Mouse (Mus musculus): ENCODE results near the gene Fuca2. TPM values are rescaled to one million over a fixed set of nuclear protein-coding genes. Genes with fewer than 3 reads are reported as not detected.
A peak's percentile ranks its signal among the peaks of the same experiment; 100 is the strongest.
"Not testable (repeated sequence)": the region's sequence is repeated elsewhere in the genome, so short reads cannot be mapped to it uniquely, and the experiment has no call there.

Fuca2 gene
- 10 to 100 TPM; 24.4 to 26.4 TPM for total RNA-seq (2021)
- long read RNA-seq, experiment 1, full-length matches to known transcripts = 34 of 42 reads
- long read RNA-seq, experiment 1, partial matches to known transcripts = 2 of 42 reads
- long read RNA-seq, experiment 1, other reads (novel, unspliced or antisense) = 6 of 42 reads
- long read RNA-seq, experiment 2, full-length matches to known transcripts = 16 of 21 reads
- long read RNA-seq, experiment 2, partial matches to known transcripts = 0 of 21 reads
- long read RNA-seq, experiment 2, other reads (novel, unspliced or antisense) = 5 of 21 reads

DNA sequence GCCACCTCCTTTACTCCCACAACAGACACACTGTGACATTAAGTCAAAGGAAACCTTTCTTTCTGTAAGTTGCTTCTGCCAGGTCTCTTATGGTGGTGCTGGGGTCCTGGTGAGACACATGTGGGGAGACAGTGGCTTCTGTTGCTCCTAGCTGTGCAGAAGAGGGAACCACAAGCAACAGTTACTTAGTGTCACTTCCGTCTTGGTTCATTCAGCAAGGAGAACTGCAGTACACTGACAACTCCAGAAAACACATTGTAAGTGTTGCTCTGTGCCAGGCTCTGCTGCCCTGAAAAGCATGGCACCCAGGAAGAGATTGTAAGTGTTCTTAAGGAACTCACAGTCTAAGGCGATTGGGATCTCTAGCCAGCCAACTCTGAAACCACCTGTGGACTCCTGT is at the start of gene Fuca2:
Gene Fuca2 (plus strand): TSS at position 210 of the 400 bp plus-strand sequence.
- DNase-seq (ENCODE audit: low spot score in 2 of 2) = no peak

DNA sequence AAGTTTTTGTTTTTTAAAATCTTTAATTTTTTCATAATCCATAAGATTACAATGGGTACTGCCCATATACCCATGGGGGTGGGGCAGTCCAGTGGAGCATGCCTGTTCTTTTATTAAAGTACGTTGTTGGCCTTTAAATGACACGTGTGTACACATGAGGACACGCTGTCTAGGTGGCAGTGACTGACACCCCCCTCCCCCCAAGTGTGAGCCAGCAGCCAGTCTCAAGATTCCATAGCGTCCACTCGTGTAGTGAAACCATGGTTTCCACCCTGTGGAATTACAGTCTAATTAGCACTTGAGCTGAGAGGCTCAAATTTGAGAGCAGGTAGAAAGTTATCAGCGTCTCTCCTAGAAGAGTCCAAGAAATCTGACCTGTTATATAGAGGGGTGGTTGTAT is 47.7 kb upstream of the Fuca2 start:
- no peak for DNase-seq (ENCODE audit: low spot score in 2 of 2)

DNA sequence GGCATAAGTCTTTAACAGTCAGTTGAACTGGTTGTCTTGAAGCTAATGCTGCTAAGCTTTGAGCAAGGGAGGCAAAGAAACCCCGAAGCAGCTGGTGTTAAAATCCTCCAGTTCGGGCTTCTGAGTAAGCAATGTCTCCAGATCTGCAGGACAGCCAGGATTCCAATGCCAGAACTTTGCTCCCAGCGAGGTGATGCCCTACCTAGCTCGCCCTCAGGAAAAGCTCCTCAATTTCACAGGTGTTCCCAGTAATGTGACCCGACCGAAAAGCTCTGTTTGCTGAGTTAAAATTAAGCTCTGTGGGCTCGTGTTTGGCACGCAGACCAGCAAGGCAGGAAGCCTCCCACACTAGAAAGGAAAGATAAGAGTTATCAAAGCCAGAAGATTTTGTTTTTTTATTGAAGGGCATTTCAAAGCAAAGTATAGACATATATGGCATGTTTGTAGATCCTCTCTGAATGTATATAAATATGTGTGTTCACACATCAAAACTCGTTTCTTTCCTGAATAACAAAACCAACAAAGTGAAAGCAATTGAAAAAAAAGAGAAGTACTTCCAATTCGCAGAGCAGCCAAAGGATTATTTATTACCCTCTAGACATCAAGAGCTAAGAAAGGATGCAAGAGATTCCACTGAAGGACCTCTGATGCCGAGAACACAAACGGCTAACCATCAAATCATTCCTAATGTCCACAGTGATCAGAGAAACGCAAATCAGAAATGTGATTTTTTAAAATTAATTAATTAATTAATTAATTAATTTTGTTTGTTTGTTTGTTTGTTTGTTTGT is 45.9 kb upstream of the Fuca2 start:
- DNase-seq (ENCODE audit: low spot score in 2 of 2) = no peak

DNA sequence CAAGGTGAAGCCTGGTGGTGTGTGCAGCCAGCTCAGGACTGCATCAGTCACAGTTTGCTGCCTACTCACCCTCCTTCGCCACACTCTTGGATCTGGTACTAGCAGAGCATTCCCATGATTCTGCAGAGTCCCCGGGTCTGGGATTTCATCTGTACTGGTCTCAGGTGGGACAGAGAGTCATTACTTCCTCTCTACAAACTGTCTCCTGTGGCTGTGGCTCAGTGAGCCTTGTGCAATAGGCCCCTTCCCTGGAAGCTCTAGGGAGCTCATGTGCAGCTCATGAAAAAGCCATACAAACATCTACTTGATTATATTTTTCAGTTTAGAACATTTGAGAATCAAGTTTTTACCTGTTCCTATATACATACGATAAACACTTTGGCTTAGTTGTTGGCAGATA is 35.0 kb upstream of the Fuca2 start:
- not testable (repeated sequence) for DNase-seq (ENCODE audit: low spot score in 2 of 2)

DNA sequence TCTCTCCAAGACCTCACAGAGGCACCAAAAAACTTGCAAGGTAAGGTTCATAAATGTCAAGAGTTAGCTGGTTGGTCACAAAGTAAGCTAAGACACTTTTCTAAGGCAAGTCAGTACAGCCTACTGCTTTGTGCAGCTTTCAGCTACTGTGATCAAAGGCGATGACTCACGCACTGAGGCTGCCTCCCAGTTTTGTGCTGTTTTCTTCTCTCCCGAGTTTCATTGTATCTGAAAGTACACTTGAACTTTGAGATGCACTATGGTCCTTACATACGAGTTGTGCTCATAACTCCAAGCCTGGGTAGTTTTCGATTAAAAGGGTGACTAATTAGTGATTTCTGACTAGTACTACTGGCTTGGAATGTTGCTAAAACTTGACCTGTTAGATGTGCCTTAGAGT is 32.4 kb upstream of the Fuca2 start:
- DNase-seq (ENCODE audit: low spot score in 2 of 2) = no peak

DNA sequence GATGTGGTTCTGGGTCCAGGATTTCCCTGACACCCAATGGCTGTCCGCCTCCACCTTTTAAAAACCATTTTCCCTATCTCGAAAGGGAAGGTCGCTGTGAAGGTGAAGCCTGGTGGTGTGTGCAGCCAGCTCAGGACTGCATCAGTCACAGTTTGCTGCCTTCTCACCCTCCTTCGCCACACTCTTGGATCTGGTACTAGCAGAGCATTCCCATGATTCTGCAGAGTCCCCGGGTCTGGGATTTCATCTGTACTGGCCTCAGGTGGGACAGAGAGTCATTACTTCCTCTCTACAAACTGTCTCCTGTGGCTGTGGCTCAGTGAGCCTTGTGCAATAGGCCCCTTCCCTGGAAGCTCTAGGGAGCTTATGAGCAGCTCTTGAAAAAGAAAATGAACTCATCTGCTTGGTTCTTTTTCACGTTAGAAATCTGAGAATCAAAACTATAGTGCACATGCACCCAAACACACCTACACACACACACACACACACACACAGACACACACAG is 31.3 kb upstream of the Fuca2 start:
- DNase-seq (ENCODE audit: low spot score in 2 of 2) = not testable (repeated sequence)

DNA sequence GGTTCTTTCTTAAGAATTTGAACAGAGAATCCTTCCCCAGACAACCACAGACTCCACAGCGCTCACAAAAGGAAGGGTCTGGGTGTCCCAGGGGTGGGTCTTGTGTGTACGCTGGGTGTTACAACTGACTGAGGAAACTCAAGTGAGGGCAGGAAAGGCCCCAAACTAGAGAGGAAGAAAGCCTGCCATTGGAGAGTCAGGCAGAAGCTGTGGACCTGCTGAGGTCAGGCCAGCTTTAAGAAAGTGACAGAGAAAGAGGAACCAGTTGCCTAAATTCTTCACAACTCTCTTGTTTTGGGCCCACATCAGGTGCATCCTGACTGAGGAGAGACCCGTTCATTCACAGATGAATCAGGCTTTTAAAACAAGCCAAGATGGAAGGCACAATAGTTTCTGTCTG is 29.1 kb upstream of the Fuca2 start:
- no peak for DNase-seq (ENCODE audit: low spot score in 2 of 2)

DNA sequence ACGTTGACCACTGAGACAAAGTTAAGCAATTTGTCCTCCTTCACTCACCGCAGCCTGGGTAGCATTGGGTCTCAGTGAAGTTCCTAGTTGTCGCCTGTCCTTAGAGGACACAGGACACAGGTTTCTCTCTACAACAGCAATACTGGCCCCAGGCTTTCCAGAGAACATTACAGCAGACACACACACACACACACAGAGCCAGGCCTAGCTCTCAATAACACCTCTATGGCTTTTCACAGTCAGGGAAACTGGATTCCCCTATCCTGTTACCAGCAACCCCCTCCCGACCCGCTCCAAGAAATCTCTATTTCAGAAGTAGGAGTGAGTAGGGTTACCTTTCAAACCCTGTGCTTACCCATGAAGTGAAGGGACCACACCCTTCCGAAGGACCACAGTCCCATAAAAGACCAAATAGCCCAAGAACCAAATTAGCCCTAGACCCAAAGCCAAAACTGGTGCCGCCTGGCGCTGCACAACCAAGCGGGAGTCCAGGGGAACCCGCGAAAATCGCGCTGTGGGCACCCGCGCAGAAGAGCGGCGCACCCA is 26.0 kb upstream of the Fuca2 start:
- DNase-seq (ENCODE audit: low spot score in 2 of 2) = no peak

DNA sequence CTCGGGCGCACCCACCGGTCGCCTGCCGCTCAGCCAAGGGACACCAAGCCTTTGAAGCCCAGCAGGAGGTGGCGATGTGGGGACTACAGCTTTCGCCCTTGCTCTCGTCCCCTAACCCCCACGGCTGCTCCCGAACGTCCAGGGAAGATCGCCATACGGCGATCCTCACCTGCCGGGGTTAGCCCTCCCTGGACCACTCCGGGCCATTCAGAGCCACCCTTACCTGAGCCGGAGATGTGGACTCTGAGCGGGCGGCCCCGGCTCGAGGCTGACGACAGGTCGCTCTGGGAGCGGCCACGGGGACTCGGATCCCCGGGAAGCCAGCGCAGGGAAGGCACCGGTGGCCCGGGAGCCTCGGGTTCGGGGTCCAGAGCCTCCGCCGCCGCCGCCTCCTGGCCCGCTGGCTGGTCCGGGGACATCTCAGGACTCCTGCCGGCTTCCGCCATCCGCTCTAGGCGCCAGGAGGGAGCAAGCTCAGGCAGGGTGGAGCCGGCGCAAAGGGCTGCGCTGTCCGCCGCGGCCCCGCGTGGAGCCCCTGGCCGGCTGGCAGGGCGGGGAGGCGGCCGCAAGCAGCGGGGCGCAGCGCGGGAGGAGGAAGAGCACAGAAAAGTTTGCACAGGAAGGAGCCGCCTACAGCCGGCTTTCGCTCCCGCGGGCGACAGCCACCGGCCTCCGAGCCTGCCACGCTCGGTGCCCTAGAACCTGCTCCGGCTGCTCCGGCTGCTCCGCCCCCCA is 25.3 kb upstream of the Fuca2 start, which contains the start of gene Phactr2:
Gene Phactr2 (minus strand): TSS at position 580 of the 735 bp plus-strand sequence.
- peak; percentile 24 to 47 for DNase-seq (ENCODE audit: low spot score in 2 of 2)

DNA sequence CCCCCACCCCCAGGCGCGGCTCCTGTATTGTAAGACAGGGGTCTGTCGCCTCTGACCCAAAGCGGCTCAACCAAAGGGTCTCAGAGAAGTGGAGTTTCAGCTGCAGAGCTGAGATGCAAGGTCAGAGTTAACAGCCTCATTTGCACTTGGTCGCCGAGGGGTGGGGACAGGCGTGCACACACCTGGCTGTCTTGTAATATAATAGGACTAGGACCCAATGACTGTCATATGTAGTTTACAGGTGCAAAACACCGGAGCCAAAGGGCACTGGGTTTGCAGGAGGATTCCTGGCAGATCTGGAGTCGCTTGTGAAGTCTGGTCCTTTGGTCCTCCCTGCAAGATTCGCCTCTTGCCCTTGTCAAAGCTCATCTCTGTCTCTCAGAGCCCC is 24.8 kb upstream of the Fuca2 start:
- DNase-seq (ENCODE audit: low spot score in 2 of 2) = no peak

DNA sequence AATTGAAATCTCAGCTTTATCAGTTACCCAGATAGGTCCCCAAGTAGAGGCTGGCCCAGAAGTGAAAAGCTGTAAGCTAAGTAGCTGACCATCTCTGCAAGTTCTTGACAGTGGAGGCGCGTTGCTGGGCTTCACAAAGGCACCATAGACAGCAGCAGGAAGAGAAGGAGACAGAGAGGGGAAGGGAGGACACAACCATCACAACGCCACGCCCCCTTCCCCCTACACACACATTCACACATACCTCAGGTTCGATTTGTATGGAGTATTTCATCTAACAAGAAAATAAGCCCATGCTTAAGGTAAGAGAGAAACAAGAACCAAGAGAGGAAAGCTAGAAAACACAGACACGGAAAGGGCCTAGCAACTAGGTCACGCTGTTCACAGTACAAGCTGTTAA is 24.2 kb upstream of the Fuca2 start:
- DNase-seq (ENCODE audit: low spot score in 2 of 2) = no peak

DNA sequence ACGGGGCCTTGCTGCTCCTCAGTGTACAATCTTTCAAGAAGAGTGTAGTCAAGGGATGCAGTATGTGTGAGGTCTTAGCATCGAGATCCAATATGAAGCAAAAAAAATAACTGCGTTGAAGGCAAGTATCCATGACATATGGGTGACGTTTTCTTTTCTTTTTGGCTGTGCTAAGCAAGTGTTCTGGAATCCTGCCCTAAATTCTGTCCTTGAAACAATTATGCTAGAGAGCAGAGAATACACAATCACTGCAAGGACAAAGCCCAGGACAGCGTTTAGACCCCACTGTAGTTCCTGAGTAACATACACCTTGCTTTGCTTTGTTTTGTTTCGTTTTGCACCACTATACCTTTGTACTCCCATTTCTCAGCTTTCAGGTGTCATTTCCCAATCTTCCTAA is 20.0 kb upstream of the Fuca2 start:
- DNase-seq (ENCODE audit: low spot score in 2 of 2) = no peak

DNA sequence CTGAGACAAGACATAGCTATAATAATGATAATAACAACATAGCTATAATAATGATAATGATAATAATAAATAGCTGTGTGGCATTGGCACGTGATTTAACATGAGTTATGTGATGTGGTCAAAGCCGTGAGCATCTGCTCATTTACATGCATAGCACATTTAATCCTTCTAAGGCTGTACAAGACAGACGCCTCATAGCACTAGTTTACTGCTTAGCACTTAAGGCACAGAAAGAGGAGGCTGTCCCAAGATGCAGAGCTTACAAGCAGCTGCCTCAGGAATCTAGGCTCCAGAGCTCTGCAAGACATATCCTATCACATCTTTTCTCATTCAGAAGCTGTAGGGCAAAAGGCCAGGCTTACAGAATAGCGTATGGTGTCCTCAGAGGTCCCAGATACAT is 13.4 kb upstream of the Fuca2 start:
- no peak for DNase-seq (ENCODE audit: low spot score in 2 of 2)

DNA sequence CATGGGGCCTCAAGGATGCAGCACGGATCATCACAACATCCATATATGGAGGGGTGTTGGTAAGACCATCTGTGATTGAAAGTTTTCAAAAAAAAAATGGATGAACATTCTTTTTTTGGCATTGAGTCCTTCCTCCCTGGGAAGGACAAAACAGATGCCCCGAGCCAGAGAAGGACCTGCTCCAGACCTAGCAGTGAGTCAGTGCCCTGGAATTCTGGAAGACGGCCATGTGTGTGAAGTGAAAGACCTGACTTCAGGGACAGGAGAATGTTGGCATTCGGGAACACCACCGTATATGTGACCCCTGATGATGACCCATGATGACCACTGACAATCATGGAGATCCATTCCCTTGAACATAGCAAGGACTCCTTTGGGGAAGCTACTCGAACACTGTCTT is 9.7 kb upstream of the Fuca2 start:
- no peak for DNase-seq (ENCODE audit: low spot score in 2 of 2)

DNA sequence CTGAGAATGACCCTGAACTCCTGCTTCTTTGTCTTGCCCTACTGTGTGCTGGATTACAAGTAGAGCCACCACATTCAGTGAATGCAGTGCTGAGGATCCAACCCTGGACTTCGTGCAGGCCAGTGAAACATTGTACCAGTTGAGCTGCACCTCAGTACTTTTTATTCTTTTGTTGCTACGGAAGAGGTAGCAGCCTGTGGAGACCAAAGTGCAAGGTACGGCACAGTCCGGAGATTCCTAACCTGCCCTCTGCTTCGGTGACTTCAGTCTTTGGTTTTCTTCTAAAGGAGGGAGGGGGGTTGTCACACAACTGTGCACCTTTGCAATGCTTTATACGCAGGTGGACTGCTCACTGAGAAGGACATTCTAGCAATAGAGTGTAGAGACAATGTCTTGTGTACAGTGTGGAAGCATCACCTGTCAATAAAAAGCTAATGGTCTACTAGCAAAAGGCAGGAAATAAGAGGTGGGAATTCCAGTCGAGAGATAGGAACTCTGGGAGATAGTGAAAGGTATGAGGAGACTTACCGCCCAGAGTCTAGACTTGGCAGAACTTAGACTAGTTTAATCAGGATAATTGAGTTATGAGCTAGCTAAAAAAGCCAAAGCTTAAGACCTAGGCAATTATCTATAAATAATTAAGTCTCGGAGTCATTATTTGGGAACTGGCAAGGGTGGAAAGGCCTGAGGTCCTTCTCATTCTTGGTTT is 5.2 kb upstream of the Fuca2 start:
- no peak for DNase-seq (ENCODE audit: low spot score in 2 of 2)

DNA sequence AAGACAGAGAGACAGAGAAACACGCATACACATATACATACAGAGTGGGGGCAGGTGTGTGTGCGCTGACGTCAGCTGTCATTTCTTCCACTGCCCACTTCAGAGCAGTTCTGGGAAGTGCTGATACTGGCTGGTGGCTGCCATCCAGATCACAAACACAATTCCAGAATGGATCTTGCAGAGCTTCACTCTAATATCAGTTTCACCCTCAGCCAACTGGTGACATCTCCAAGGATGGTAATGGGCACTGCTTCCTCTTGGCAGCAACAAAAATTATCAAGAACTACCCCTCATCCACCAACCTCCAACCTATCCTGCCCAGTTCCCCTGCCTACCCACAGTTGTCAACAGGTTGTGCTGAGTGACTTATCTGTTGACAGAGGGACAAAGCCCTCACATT is 3.0 kb upstream of the Fuca2 start:
- no peak for DNase-seq (ENCODE audit: low spot score in 2 of 2)

DNA sequence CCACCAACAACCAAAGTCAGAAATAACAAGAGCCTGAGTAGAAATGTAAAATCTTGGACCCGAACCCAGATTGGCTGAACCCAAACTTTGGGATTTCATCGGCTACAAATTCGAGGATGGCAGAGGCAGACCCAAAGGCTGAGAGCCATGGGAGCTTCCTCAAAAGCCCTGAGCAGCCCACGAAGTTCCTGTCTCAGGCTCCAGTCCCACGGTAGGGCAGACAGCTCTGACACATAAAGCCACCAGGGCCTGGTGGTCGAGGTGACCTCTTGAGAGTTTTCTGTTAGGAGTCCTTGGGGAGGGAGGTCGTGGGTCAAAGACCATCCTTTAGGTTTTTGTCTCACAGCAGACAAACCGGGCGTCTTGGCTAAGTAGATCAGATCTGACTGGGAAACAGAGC is 1.1 kb downstream of the Fuca2 start:
- DNase-seq (ENCODE audit: low spot score in 2 of 2) = no peak

DNA sequence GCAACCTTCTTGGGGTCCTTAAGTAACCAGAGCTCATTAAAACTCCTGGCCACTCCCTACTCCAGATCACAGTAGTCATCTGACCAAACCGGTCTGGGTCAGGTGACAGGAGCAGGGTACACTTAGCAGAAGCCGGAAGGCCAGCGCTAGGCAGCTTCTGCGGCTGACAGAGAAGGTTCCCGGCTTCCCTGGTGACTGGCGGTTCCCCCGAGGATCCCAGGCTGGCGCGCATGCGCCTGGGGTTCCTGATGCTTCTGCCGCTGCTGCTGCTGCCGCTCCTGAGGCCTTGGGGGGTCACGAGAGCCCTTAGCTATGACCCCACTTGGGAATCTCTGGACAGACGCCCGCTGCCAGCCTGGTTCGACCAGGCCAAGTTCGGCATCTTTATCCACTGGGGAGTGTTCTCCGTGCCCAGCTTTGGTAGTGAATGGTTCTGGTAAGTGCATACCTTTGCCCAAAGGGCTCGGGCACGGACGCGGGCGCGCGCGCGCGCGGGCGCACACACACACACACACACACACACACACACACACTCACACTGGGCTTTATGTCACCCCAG is 1.7 kb downstream of the Fuca2 start:
- DNase-seq (ENCODE audit: low spot score in 2 of 2) = peak; percentile 77 to 85

DNA sequence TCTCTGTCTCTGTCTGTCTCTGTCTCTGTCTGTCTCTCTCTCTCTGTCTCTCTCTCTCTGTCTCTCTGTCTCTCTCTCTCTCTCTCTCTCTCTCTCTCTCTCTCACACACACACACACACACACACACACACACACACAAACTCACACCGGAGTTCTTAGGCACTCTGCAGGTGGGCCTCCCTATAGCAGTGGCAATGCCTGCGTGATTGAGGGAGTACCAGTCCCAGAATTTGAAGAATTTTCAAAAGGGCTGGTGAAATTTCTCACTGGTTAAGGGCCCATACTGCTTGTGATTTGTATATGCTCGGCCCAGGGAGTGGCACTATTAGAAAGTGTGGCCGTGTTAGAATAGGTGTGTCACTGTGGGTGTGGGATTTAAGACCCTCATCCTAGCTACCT is 2.2 kb downstream of the Fuca2 start:
- DNase-seq (ENCODE audit: low spot score in 2 of 2) = not testable (repeated sequence)

DNA sequence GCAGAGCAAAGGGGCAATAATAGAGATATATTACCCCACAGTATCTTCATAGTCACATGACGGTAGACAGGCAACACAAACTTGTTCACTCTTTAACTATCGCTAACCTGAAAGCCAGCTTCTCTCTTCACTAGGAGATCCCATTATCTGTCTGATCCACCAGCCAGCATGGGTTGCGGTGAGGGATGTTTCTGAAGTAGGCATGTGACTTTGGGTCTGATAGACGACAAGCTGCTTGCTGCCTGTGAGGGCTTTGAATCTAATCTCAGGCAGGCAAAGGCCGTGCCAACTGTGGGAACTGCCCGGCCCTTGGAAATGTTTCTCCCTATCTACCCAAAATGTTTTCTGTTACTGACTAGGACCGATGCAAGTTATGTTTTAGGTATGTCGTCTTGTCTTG is 3.0 kb downstream of the Fuca2 start:
- no peak for DNase-seq (ENCODE audit: low spot score in 2 of 2)

DNA sequence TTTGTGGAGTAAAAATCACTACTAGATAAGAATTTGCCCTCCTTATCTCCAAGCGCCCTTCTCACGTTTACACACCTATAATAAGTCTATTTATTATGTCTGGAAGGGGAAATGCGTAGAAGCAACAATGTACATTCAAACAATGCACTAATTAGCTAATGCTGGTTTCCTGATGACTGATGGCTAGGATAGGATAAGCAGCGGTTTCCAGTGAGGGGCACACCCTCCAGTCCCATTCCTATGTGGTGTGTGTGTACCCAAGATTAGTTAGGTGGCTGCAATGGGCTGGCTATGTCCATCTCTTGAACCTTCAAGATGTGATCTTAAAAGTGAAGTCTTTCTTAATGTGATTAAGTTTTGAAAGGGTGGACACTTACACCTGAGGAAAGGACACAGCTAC is 22.5 kb downstream of the Fuca2 start:
- DNase-seq (ENCODE audit: low spot score in 2 of 2) = no peak

Data from gastrocnemius, postnatal 4 days (tissue).